Mouse (Mus musculus) midbrain, embryonic 14.5 days (tissue): ENCODE data around the gene Ttc17. TPM values are rescaled to one million over a fixed set of nuclear protein-coding genes. Genes with fewer than 3 reads are reported as not detected.

Source experiments
- ATAC-seq: fragments of 200-750 bp; cut with Nextera tagmentation; 2 replicates; pipeline ENCODE4 v1.8.0; 2017; ENCODE audit warnings: moderate number of reproducible peaks, moderate library complexity; ENCODE audit not compliant: low FRiP score, low TSS enrichment
- DNase-seq: peaks from one replicate; pipeline ENCODE4 v3.0.0-alpha.2; 2015
- H3K27ac ChIP-seq: fragments of 300-500 bp; sonication (generic); replicated peaks from 2 replicates; pipeline ENCODE4 v1.5.1; 2014; ENCODE audit warnings: mild to moderate bottlenecking, low read depth, low read length, moderate library complexity
- H3K27me3 ChIP-seq: fragments of 300-500 bp; sonication (generic); 2 replicates; pipeline ENCODE4 v1.6.1; 2014; ENCODE audit warnings: low read length, control low read depth, mixed read lengths; ENCODE audit not compliant: control insufficient read depth, insufficient read depth
- H3K36me3 ChIP-seq: fragments of 300-500 bp; sonication (generic); 2 replicates; pipeline ENCODE4 v1.6.1; 2014; ENCODE audit warnings: low read length, control low read depth; ENCODE audit not compliant: control insufficient read depth, insufficient read depth
- H3K4me1 ChIP-seq: fragments of 300-500 bp; sonication (generic); 2 replicates; pipeline ENCODE4 v1.6.1; 2014; ENCODE audit warnings: mild to moderate bottlenecking, antibody characterized with exemption, low read length, control low read depth; ENCODE audit not compliant: control insufficient read depth, insufficient read depth
- H3K4me2 ChIP-seq: fragments of 300-500 bp; sonication (generic); 2 replicates; pipeline ENCODE4 v1.6.1; 2014; ENCODE audit warnings: mild to moderate bottlenecking, low read length, moderate library complexity
- H3K4me3 ChIP-seq: fragments of 300-500 bp; sonication (generic); replicated peaks from 2 replicates; pipeline ENCODE4 v1.5.1; 2014; ENCODE audit warnings: low read depth, low read length
- H3K9ac ChIP-seq: fragments of 300-500 bp; sonication (generic); replicated peaks from 2 replicates; pipeline ENCODE4 v1.6.1; 2014; ENCODE audit warnings: mild to moderate bottlenecking, low read length, moderate library complexity
- H3K9me3 ChIP-seq: fragments of 300-500 bp; sonication (generic); 2 replicates; pipeline ENCODE4 v1.6.1; 2016; ENCODE audit warnings: low read length, control low read depth, mixed read lengths; ENCODE audit not compliant: control insufficient read depth
- WGBS: fragments of 180-500 bp; shearing (Covaris S2); extraction: QIAGEN DNeasy Blood & Tissue Kit; methylation state at CpG from one replicate; pipeline ENCODE4 v1.1.7; 2014; 5-methylcytosine and 5-hydroxymethylcytosine counted together
- polyA plus RNA-seq: library from polyadenylated mRNA; unstranded; fragments of >200 nt; fragmentation: Nextera tagmentation; extraction: Ambion mirVana; gene quantifications from 2 replicates; pipeline ENCODE4 v1.2.1, GENCODE M21; 2014

The Ttc17 gene
- polyA plus RNA-seq, 1 experiment from 2014 or later = 29.2 TPM

GRCm38 (mm10) chr2:94405397-94406082 lies 949 bp downstream of the Ttc17 start:
- peak overlapping the region; percentile 92 for H3K27ac ChIP-seq
- ATAC-seq = no peak; the same call in 1 of the 2 replicates
- H3K4me3 ChIP-seq = peak overlapping the region; percentile 99
- H3K9me3 ChIP-seq = no peaks in the 10 kb centered on the region
- peaks cover 24% of the 10 kb centered on the region for H3K4me1 ChIP-seq
- H3K9ac ChIP-seq = peak overlapping the region; percentile 88
- DNase-seq = peak; percentile 63
- H3K4me2 ChIP-seq = peak overlapping the region; percentile 76
- H3K27me3 ChIP-seq = no peaks in the 10 kb centered on the region
- 13% methylated on average over 21 of the region's 21 CpGs for whole genome bisulfite sequencing
- peaks cover 7% of the 10 kb centered on the region for H3K36me3 ChIP-seq

- 78% methylated on average over 10 of the region's 10 CpGs for WGBS
- Histone ChIP-seq H3K4me3 (peak overlapping the region; percentile 99), H3K4me1 (peaks cover 24% of the 10 kb centered on the region), H3K36me3 (0 out of 2 replicates have a peak, but pooled peaks cover under 1% of the 10 kb centered on the region), H3K9me3 (no peaks in the 10 kb centered on the region), H3K9ac (no peak overlapping the region), H3K27ac (no peak overlapping the region), H3K27me3 (no peaks in the 10 kb centered on the region), H3K4me2 (peak overlapping the region; percentile 76)
- no peak for DNase-seq
- ATAC-seq = no peak
Observed at GRCm38 (mm10) chr2:94404512-94405240, 1.8 kb downstream of the Ttc17 start.

GRCm38 (mm10) chr2:94402561-94402960 lies 3.9 kb downstream of the Ttc17 start:
- no peak overlapping the region for H3K27ac ChIP-seq

GRCm38 (mm10) chr2:94402096-94402495 lies 4.4 kb downstream of the Ttc17 start:
- Histone ChIP-seq H3K9me3 (no peaks in the 10 kb centered on the region), H3K36me3 (no peaks in the 10 kb centered on the region), H3K27me3 (no peaks in the 10 kb centered on the region), H3K4me2 (no peak overlapping the region), H3K9ac (no peak overlapping the region), H3K4me1 (peaks cover 22% of the 10 kb centered on the region), H3K27ac (no peak overlapping the region), H3K4me3 (no peak overlapping the region)
- ATAC-seq = no peak
- no peak for DNase-seq
- WGBS = 92% methylated on average over 7 of the region's 7 CpGs

More at GRCm38 (mm10) chr2:94402561-94402960, 3.9 kb downstream of the Ttc17 start:
- Histone ChIP-seq H3K4me3 (no peak overlapping the region), H3K27me3 (no peaks in the 10 kb centered on the region), H3K9me3 (no peaks in the 10 kb centered on the region), H3K36me3 (no peaks in the 10 kb centered on the region), H3K4me2 (no peak overlapping the region), H3K9ac (no peak overlapping the region), H3K4me1 (peaks cover 27% of the 10 kb centered on the region)
- ATAC-seq = no peak
- DNase-seq = no peak
- WGBS = 92% methylated on average over 1 of the region's 1 CpGs

GRCm38 (mm10) chr2:94401006-94401405 lies 5.5 kb downstream of the Ttc17 start:
- ATAC-seq = no peak
- WGBS = 93% methylated on average over 3 of the region's 3 CpGs
- Histone ChIP-seq H3K4me3 (no peak overlapping the region), H3K9me3 (no peaks in the 10 kb centered on the region), H3K27ac (no peak overlapping the region), H3K4me2 (no peak overlapping the region), H3K4me1 (peaks cover 21% of the 10 kb centered on the region), H3K36me3 (no peaks in the 10 kb centered on the region), H3K27me3 (no peaks in the 10 kb centered on the region), H3K9ac (no peak overlapping the region)
- no peak for DNase-seq

DNA sequence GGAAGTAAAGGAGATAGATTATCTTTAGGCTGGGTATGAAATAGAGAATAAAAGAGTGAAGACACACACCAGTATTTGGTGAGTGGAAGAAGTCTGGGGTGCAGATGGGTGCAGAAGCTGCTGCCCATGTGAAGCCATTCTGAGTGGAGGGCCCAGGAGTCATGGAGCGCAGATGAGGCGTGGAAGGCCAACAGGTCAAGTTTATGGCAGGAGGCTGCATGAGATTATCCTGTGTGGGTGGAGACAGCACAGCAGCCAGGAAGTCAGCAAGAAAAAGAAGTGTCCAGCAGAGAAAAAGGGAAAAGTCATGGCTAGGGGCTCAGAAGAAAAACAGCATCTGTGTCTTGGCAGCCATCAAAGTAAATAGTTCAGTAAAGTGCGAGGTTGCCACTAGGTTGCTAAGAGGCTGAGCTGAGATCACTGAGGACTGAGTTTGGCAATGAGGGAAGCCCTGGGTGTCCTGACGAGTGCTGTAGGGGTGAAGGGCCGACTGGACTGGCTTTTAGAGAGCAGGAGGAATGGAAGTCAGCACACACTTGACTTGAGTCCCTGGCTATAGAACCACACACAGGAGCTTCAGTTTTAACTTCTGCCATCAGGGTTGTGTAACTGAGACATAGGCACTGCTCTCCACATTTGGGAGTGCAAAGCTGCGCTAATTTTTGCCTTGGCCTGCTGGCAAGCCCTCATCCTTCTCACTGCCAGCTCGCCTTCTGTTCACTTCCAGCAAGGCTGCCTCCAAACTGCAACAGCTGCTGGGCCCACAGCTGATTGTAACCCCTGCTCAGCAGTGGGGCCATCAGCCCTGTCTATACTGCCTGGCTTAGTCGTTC lies 8.1 kb downstream of the Ttc17 start:
- no peak overlapping the region for H3K4me3 ChIP-seq
- H3K36me3 ChIP-seq = no peaks in the 10 kb centered on the region
- no peak overlapping the region for H3K4me2 ChIP-seq
- H3K4me1 ChIP-seq = 0 out of 2 replicates have a peak, but pooled peaks cover 7% of the 10 kb centered on the region
- 0 out of 2 replicates have a peak overlapping the region, but pooled peaks have one; percentile 13 for H3K27ac ChIP-seq
- no peak for ATAC-seq
- DNase-seq = peak; percentile 25
- WGBS = 64% methylated on average over 8 of the region's 8 CpGs
- H3K27me3 ChIP-seq = no peaks in the 10 kb centered on the region
- H3K9ac ChIP-seq = no peak overlapping the region
- H3K9me3 ChIP-seq = no peaks in the 10 kb centered on the region

DNA sequence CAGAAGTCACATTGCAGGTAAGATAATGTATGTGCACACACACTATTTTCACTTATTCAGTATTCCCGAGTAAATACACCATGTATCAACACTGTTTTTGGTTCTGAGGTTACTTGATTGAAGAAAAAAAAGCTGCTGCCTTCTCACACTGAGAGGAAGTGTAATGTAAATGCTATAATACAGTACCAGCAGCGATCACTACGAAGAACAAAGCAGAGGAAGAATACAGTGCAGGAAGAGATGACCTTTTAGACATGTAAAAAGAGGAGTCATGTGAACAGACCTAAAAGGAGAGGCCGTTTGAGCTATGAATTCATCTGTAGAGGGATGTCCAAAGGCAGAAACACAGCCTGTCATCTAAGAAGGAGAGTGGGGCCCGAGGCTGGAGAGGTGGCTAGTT lies 9.0 kb downstream of the Ttc17 start:
- H3K27me3 ChIP-seq = no peaks in the 10 kb centered on the region
- H3K27ac ChIP-seq = no peak overlapping the region
- H3K9ac ChIP-seq = no peak overlapping the region
- H3K4me3 ChIP-seq = no peak overlapping the region
- H3K36me3 ChIP-seq = no peaks in the 10 kb centered on the region
- 86% methylated on average over 5 of the region's 5 CpGs for WGBS
- no peak overlapping the region for H3K4me2 ChIP-seq
- no peak for ATAC-seq
- no peaks in the 10 kb centered on the region for H3K9me3 ChIP-seq
- no peak for DNase-seq
- 0 out of 2 replicates have a peak, but pooled peaks cover 7% of the 10 kb centered on the region for H3K4me1 ChIP-seq

GRCm38 (mm10) chr2:94396325-94396724 lies 10.2 kb downstream of the Ttc17 start:
- Histone ChIP-seq H3K27me3 (no peaks in the 10 kb centered on the region), H3K36me3 (no peaks in the 10 kb centered on the region), H3K4me3 (no peak overlapping the region), H3K4me1 (0 out of 2 replicates have a peak, but pooled peaks cover 7% of the 10 kb centered on the region), H3K27ac (no peak overlapping the region), H3K9me3 (no peaks in the 10 kb centered on the region), H3K9ac (no peak overlapping the region), H3K4me2 (no peak overlapping the region)
- DNase-seq = no peak
- no peak for ATAC-seq
- WGBS = 91% methylated on average over 5 of the region's 5 CpGs
